Mouse (Mus musculus): ENCODE data around the gene Ptrhd1.

GRCm38 (mm10) chr12:4212908-4213307 is 20.9 kb upstream of the Ptrhd1 start:
- TF ChIP-seq CTCF (IDR thresholded peaks at IDR 0.05; ENCODE audit: extremely low read depth, insufficient read length, insufficient replicate concordance, low read depth, low read length) (no peak), POLR2A (IDR thresholded peaks at IDR 0.05; ENCODE audit: low read depth, low read length) (no peak)
